Mouse (Mus musculus) Patski (cell line): ENCODE measurements at regions not wholly inside any gene's neighbourhood (a gene's known extent, or its start where the extent isn't known, plus 50 kb on each side); places are given as distances from the start of the nearest gene placed in this dataset.
"Not testable (repeated sequence)": the region's sequence is repeated elsewhere in the genome, so short reads cannot be mapped to it uniquely, and the experiment has no call there.

Experiments used
- ATAC-seq: fragments of 100-300 bp; one replicate; pipeline ENCODE4 v1.8.0; 2021
- CTCF ChIA-PET: fragments of 350-600 bp; sonication (Branson Sonifier 250); formaldehyde crosslinking; loops from one replicate; lab custom pipeline; 2022; ENCODE audit warnings: inconsistent platforms; lab: Charles Lee
- POLR2A ChIA-PET: fragments of 350-600 bp; sonication (Branson Sonifier 250); formaldehyde crosslinking; loops from one replicate; lab custom pipeline; 2022; ENCODE audit warnings: antibody characterized with exemption, inconsistent platforms; lab: Charles Lee
- DNase-seq: peaks from one replicate; pipeline ENCODE4 v3.0.0-alpha.2; 2011; ENCODE audit warnings: low read depth, low spot score
- H3K27me3 ChIP-seq: fragments of 371-371 bp; one replicate; pipeline ENCODE4 v1.5.1; 2021
- CTCF ChIP-seq: fragments of 100-300 bp; IDR thresholded peaks from one replicate; pipeline ENCODE4 v1.5.1; 2021
- in situ Hi-C: fragments of 300-500 bp; cut with MboI; formaldehyde crosslinking; loops from 3 replicates; pipeline ENCODE4 v1.11.1; 2018; ENCODE audit warnings: low pct_unique_long_range_greater_than_20kb, mixed read lengths

DNA sequence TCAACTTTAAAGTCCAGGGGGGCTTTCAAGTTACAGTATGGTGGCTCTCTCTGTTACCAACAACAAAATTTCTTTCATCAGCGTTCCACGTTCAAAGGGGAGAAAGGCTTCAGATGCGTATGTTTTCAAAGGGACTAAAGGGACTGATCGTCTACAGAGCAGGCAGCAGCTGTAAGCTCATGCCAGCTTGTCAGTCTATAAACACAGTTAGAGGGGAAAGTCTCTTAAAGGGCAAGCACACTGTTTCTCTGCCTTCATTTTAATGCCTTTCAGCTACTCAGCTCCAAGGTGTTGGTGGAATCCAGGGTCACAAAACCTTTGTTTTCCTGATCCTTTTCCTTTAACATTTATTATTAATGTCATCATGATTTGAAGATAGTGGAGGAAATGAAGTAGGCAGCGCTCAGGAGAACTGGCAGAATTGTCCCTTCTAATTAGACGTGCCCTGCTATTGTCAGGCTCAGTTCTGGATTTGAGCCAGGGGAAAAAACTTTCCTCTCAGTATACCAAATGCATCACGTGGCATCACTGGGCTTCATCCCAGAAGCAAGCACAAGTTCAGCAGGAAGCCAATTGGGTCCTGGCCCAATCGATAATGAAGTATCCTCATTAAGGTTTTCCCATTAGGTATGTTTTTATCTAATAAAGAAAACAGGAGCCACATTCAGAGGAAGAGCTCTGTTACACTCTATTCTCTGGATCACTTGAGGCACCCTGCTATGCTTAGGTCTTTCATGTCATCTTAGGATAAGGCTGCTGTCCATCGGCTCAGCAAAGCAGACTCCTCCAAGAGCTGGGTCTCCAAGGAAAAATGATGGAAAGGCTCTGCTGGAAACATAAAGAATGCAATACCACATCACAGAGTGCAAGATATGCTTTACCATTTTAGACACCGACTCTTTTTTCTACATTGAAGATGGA lies 1093.8 kb downstream of the Sorcs3 start:
- no peaks in the 10 kb centered on the region for H3K27me3 ChIP-seq
- in situ Hi-C loops = no loop called here
- no peak for TF ChIP-seq CTCF
- CTCF ChIA-PET = no interaction called here
- ATAC-seq (no peak), DNase-seq (no peak)
- POLR2A ChIA-PET = no interaction called here

DNA sequence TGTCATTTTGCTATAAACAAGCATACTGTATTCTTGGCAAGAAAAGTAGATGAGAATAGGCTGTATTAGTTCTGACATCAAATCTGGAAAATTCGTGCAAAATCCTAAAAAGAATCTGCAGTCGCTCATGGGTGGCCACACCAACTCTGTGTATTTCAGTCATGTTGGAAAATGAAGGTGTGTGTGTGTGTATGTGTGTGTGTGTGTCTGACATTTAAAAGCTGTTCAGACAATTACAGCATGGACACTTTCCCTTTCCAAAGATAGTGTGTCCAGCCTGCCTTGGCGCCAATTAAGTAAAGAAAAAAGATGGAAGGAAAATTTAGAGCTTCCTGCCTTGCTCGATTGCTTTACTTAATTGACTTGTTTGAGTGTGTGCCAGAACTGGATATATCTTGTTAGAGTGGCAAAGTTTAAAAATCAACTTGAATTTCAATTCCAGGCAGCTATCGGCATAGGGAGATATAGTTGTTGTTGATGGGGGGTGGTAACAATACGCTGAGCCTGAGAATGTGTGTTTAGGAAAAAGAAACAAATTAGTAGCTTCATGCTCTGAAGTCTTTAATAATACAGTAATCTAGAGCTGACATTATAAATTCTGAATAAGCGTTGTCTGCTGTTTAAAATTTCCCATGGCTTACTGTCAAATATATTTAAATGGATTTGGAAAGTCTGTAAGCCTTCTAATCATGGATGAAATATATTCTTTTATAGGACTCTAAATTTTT lies 1095.7 kb downstream of the Sorcs3 start:
- DNase-seq = no peak
- no peak for ATAC-seq
- ChIA-PET POLR2A (no interaction called here), CTCF (no interaction called here)
- no peaks in the 10 kb centered on the region for H3K27me3 ChIP-seq
- no peak for TF ChIP-seq CTCF
- in situ Hi-C loops = no loop called here

DNA sequence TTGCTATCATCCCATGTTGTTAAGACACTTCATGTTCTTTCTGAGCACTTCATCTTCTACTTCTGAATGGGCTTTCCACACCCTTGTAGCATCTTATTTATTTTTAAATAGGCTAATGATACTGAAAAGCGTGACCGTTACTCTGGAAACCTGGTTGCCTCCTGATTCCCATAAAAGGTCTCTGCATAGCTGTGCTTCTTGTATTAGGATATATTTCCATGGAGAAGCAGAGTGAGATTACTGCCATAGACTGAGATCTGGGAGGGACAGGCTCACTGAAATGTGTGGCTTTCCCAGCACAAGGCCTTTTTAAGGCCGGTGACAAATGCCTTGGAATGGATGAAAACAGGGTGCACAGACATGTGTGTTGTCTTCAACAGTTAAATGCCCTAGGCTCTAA lies 1100.0 kb downstream of the Sorcs3 start:
- TF ChIP-seq CTCF = no peak
- CTCF ChIA-PET = no interaction called here
- no peaks in the 10 kb centered on the region for H3K27me3 ChIP-seq
- DNase-seq (no peak), ATAC-seq (no peak)
- in situ Hi-C loops = no loop called here
- POLR2A ChIA-PET = no interaction called here

DNA sequence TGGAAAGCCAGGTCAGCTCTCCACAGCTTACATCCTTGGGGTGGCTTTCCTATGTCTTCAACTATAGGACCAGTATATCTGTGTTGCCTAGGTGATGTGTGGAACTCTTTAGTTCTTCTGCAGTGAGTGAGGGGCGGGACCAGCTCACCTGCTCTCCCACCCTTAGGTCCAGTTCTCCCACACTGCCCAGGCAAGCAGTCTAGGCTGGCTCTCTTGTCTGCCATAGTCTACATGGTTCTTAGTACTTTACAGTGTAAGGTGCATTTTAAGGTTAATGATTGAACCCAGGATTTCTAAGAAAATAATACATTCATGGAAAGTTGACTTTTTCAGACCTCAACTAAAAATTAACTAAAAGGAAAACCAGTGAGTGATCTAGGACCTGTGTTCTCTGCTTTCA lies 1108.4 kb downstream of the Sorcs3 start:
- no peak for ATAC-seq
- in situ Hi-C loops = no loop called here
- ChIA-PET POLR2A (no interaction called here), CTCF (no interaction called here)
- no peak for DNase-seq
- TF ChIP-seq CTCF = no peak
- peaks cover 3% of the 10 kb centered on the region for H3K27me3 ChIP-seq

DNA sequence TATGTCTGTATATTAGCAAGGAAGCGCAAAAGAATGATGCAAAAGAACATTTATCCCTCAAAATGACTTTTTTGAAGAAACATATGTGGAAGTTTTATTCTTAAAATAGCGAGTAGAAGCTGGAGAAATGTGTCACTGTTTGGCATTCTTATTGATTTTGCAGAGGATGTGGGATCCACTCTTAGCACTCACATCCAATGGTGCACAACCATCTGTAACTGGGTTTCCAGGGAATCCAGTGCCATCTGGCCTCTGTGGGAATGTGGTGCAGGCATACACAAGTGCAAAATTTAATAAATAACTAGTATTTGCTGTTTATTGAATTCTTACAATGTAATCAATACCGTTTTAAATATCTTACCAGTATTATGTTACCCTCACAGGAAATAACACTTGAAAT lies 1153.8 kb downstream of the Sorcs3 start:
- ChIA-PET POLR2A (no interaction called here), CTCF (interaction anchor here (0.8 kb wide), 1 partner anchor 16 kb away, joined by 4 read pairs; no protein-coding TSS in a partner anchor)
- no peak for ATAC-seq
- TF ChIP-seq CTCF = no peak
- peaks cover 18% of the 10 kb centered on the region for H3K27me3 ChIP-seq
- DNase-seq = no peak
- in situ Hi-C loops = no loop called here

DNA sequence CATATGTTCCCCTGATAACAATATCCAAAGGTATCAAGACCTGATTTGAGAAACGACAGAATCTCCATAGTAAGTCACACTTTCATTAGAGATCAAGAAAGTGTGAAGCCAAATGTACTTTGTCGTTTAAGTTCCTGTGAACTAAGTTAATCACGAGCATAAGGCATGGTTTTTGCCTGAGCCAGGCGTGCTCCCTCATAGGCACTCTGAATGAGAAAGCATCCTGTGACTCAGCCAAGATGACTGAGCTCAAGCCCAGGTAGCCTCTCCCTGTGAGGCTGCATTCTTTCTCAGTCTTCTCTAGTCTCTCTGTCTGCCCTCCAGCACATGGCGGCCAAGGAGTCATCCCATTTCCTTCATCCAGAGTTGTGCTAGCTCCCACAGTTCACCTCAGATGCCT lies 1154.9 kb downstream of the Sorcs3 start:
- ChIA-PET POLR2A (no interaction called here), CTCF (no interaction called here)
- no peak for TF ChIP-seq CTCF
- DNase-seq (no peak), ATAC-seq (no peak)
- in situ Hi-C loops = no loop called here
- peaks cover 12% of the 10 kb centered on the region for H3K27me3 ChIP-seq

DNA sequence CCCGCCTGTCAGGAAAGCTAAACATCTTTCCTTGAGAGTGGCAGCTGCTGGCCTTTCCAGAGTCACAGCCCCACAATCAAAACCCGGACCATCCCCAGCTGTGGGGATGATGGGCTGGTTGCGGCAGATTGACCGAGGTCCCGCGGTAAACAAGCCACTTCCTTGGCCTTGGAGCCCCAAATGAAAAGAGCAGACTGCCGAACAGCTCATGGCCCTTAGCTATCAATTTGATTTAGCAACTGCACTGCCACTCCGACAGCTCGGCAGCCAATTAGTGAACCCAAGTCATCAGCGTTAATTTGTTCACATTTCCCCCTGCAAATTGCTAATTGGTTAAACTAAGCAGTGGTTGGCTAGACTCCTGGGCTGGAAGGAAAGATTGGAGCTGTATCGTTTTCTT lies 1155.3 kb downstream of the Sorcs3 start:
- POLR2A ChIA-PET, in situ Hi-C loops, ATAC-seq, H3K27me3 ChIP-seq, CTCF ChIA-PET, DNase-seq: not testable (repeated sequence)

DNA sequence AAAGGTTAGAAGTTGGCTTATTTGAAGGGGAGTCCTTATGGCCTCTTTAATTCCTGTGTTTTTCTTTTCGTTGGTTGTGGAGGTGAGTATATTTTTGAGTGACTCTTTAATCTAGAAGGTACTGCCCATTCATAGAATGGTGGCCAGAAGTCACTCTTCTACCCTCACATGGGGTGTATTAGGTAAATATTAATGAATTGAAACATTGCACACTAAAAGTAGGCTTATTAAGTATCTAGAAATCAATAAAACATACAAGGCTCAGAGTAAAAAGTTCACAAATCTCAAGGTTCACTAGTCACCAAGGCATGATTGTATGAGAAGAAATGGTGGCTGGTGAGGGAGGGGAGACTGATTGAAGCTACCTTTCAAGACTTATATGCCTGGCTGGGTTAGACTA lies 1167.1 kb downstream of the Sorcs3 start:
- H3K27me3 ChIP-seq = peaks cover 4% of the 10 kb centered on the region
- POLR2A ChIA-PET = no interaction called here
- DNase-seq (no peak), ATAC-seq (no peak)
- TF ChIP-seq CTCF = no peak
- CTCF ChIA-PET = no interaction called here
- in situ Hi-C loops = no loop called here

DNA sequence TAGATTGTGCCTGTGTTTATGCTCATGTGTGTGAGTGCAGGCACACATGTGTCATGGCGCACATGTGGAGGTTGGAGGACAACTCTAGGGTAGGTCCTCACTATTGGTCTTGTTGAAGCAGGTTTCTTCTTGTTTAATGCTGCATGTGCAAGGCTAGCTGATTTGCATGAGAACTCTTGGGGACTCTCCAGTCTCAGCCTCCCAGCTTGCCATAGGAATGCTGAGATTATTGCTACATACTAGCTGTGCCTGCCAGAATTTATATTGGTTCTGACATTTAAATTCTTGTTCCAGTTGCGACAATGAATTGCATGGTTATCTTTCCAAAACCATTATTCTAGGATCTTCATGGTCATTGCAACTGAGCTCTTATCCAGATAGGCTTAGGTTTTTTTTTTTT lies 1168.5 kb downstream of the Sorcs3 start:
- H3K27me3 ChIP-seq = peaks cover 4% of the 10 kb centered on the region
- CTCF ChIA-PET = interaction anchor here (1.6 kb wide), 1 partner anchor 208 kb away, joined by 4 read pairs; no protein-coding TSS in a partner anchor
- in situ Hi-C loops = no loop called here
- DNase-seq = no peak
- POLR2A ChIA-PET = interaction anchor here (0.7 kb wide), 1 partner anchor 145 kb away, joined by 3 read pairs; no protein-coding TSS in a partner anchor
- ATAC-seq = no peak
- TF ChIP-seq CTCF = no peak

DNA sequence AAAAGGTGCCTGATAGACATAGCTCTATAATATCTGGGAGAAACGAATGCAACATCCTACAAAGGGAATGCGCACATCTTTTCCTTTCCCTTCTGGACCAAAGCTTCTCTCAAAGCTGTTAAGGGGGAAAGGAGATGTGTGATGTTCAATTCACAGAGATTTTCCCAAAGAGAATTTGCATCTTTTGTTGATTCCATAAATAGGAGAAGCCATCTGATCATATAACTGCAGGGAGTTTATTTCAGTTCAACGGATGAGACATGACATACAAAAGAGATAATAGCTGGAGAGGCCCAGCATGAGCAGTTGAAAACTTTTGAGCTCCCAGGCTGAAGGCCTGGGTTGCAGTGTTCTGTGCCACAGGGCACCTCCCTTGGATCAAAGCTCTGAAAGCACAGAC lies 1169.1 kb downstream of the Sorcs3 start:
- H3K27me3 ChIP-seq = peaks cover 4% of the 10 kb centered on the region
- in situ Hi-C loops = no loop called here
- no peak for TF ChIP-seq CTCF
- ChIA-PET CTCF (interaction anchor here (1.4 to 1.6 kb wide), 3 partner anchors 13 to 209 kb away, joined by 4 read pairs; no protein-coding TSS in a partner anchor), POLR2A (no interaction called here)
- no peak for DNase-seq
- ATAC-seq = no peak
